Mouse (Mus musculus) MEL (cell line): ENCODE measurements around the gene Arntl.

Experiments used
- CTCF ChIP-seq, 3 experiments: IDR thresholded peaks in 2 of 3; conservative IDR thresholded peaks in 1 of 3; 2 replicates each; pipeline ENCODE4 v1.5.1; 2011 to 2012; ENCODE audit warnings: low read length in 3 of 3, low read depth in 2 of 3, mild to moderate bottlenecking in 2 of 3, improper control_type of control experiment in 1 of 3, inconsistent platforms in 1 of 3, mixed read lengths in 1 of 3, moderate library complexity in 1 of 3; ENCODE audit not compliant: control insufficient read depth in 1 of 3, insufficient read depth in 1 of 3, poor library complexity in 1 of 3, severe bottlenecking in 1 of 3
- E2F4 ChIP-seq: IDR thresholded peaks from 2 replicates; pipeline ENCODE4 v1.6.1; 2011; ENCODE audit warnings: low read depth, low read length, improper control_type of control experiment, borderline replicate concordance
- EP300 ChIP-seq, 2 experiments: IDR thresholded peaks; 2 replicates each; pipeline ENCODE4 v1.6.1; 2011; ENCODE audit warnings: improper control_type of control experiment in 2 of 2, low read length in 2 of 2, low read depth in 1 of 2, mild to moderate bottlenecking in 1 of 2
- GATA1 ChIP-seq: IDR thresholded peaks from 2 replicates; pipeline ENCODE4 v1.6.1; 2011; ENCODE audit warnings: low read depth, low read length, improper control_type of control experiment
- JUND ChIP-seq: IDR thresholded peaks from 2 replicates; pipeline ENCODE4 v1.6.1; 2011; ENCODE audit warnings: low read depth, mild to moderate bottlenecking, improper control_type of control experiment, low read length
- MAX ChIP-seq: IDR thresholded peaks from 2 replicates; pipeline ENCODE4 v1.6.1; 2011; ENCODE audit warnings: low read length, improper control_type of control experiment
- MYC ChIP-seq: IDR thresholded peaks from 2 replicates; pipeline ENCODE4 v1.6.1; 2011; ENCODE audit warnings: low read depth, mild to moderate bottlenecking, low read length, improper control_type of control experiment, moderate library complexity
- NRF1 ChIP-seq: IDR thresholded peaks from 2 replicates; pipeline ENCODE4 v1.6.1; 2014; ENCODE audit warnings: low read depth, mild to moderate bottlenecking, inconsistent platforms, low read length, improper control_type of control experiment, moderate library complexity; ENCODE audit not compliant: poor library complexity, insufficient read depth, severe bottlenecking
- POLR2A ChIP-seq, 2 experiments: IDR thresholded peaks; 2 replicates each; pipeline ENCODE4 v1.6.1; 2011 to 2012; ENCODE audit warnings: low read length in 2 of 2, mild to moderate bottlenecking in 2 of 2, control low read depth in 1 of 2, improper control_type of control experiment in 1 of 2, low read depth in 1 of 2, moderate library complexity in 1 of 2; ENCODE audit not compliant: control insufficient read depth in 1 of 2, insufficient read depth in 1 of 2, poor library complexity in 1 of 2
- SIN3A ChIP-seq: IDR thresholded peaks from 2 replicates; pipeline ENCODE4 v1.6.1; 2012; ENCODE audit warnings: low read length, improper control_type of control experiment, inconsistent platforms
- SMC3 ChIP-seq: IDR thresholded peaks from 2 replicates; pipeline ENCODE4 v1.6.1; 2011; ENCODE audit warnings: low read depth, low read length, improper control_type of control experiment
- TCF12 ChIP-seq: IDR thresholded peaks from 2 replicates; pipeline ENCODE4 v1.6.1; 2014; ENCODE audit warnings: low read depth, mild to moderate bottlenecking, inconsistent platforms, low read length, improper control_type of control experiment, moderate library complexity
- USF1 ChIP-seq: IDR thresholded peaks from 2 replicates; pipeline ENCODE4 v1.6.1; 2014; ENCODE audit warnings: low read depth, mild to moderate bottlenecking, inconsistent platforms, low read length, improper control_type of control experiment, moderate library complexity
- ZNF384 ChIP-seq: IDR thresholded peaks from 2 replicates; pipeline ENCODE4 v1.6.1; 2012; ENCODE audit warnings: low read depth, mild to moderate bottlenecking, inconsistent platforms, low read length, improper control_type of control experiment

GRCm38 (mm10) chr7:113216152-113216551 is 8.9 kb downstream of the Arntl start:
- TF ChIP-seq CTCF (IDR thresholded peaks at IDR 0.05 in 2 of 3, conservative IDR thresholded peaks at IDR 0.05 in 1 of 3; ENCODE audit: control insufficient read depth in 1 of 3, insufficient read depth in 1 of 3, low read depth in 2 of 3, low read length in 3 of 3, poor library complexity in 1 of 3, severe bottlenecking in 1 of 3) (no peak), USF1 (no peak), SIN3A (no peak), NRF1 (no peak), SMC3 (no peak), EP300 (IDR thresholded peaks at IDR 0.05; ENCODE audit: low read depth in 1 of 2, low read length in 2 of 2) (no peak), E2F4 (no peak), POLR2A (IDR thresholded peaks at IDR 0.05; ENCODE audit: control insufficient read depth in 1 of 2, insufficient read depth in 1 of 2, low read depth in 1 of 2, low read length in 2 of 2, poor library complexity in 1 of 2) (no peak), GATA1 (no peak), MAX (no peak), ZNF384 (no peak), JUND (no peak), MYC (no peak), TCF12 (no peak)
